Mouse (Mus musculus) adrenal gland, postnatal 4 days (tissue): ENCODE results near the gene 6030458C11Rik. TPM values are rescaled to one million over a fixed set of nuclear protein-coding genes. Genes with fewer than 3 reads are reported as not detected.

Experiments used
- DNase-seq, 2 experiments: peaks; one replicate each; pipeline ENCODE4 v3.0.0; 2021 to 2022; ENCODE audit warnings: low spot score in 2 of 2, mixed read lengths in 2 of 2
- microRNA-seq: library from miRNA; unstranded; fragments of <30 nt; microRNA quantifications from one replicate; pipeline ENCODE4 v1.2.0, GENCODE M21; 2021
- total RNA-seq, 2 experiments: library from RNA; stranded (reverse); gene quantifications; 2 replicates each; pipeline ENCODE4 v1.2.3; 2021

Gene 6030458C11Rik
- total RNA-seq, 2 experiments from 2014 or later: 18.4 to 18.8 TPM

DNA sequence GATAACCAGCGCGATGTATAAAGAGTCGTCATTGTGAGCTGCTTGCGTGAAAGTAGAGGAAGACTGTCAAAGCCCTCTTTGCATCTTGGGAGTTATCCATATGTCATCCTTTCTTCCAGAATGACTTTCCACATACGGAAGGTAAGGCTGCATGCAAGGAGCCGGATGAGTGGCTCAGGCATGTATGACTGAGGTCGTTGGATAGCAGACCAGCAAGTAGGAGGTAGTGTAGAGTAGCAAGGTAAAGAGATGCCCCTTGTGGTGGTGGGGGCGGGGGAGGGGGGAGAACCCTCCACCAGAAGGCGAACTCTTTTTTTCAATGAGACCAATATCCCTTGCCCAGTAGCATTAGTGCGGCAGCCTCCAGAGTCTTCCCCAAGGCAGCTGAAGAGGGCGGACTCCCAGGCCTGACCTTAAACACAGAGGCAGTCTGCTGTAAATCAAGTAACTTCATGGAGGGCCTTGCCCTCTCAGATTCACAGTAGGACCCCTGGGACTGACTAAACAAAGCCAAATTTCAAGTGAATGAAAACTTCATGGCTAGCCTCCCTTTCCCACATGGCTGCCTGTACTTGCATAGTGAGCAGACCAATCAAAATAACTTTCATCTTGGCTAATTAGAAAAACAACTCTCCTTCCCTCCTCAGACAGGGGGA is 62.1 kb downstream of the 6030458C11Rik start:
- DNase-seq: no peak

DNA sequence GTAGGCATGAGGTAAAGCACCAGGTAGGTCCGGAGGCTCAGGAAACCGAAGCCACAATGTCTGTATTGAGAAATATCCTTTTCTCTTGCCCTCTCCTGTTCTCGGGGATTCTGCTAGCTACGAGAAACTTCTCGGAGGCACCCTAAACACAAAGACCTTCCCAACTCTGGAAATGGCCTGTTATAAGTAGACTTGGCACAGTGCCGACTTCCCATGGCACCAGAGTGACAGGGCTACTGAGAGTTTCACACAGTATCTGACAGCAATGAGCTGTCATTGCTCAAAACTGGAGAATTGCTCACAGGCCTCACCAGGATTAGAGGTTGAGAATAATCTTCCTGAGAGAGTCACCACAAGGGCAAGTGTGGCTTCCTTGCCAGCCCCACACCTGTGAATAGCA is 63.7 kb downstream of the 6030458C11Rik start:
- no peak for DNase-seq

DNA sequence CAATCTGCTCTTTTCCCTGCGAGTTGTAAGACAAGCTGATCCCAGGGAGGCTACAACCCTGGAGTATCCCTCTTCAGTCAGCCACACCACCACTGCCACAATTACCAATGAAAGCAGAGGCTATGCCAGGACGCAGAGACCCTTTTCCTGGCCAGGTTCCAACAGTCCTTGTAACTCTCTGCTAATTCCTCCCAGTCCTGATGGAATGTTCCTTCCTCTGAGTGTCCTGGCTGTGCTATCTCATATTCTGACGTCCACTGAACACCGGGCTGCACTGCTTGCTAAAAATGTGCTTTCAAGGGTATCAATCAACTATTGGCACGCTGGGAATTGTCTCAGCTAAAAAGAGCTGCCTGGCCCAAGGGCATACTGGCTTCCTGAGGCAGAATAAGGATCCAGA is 66.0 kb downstream of the 6030458C11Rik start:
- DNase-seq: no peak

Small RNA genes within 50 kb of the gene (microRNA-seq; reads per million reads assigned to microRNA genes)
- not detected for gene Gm47288

Other genes starting within 250 kb of the 6030458C11Rik start
- 10 to 100 TPM; 15.5 to 20.4 TPM for gene Pdzd2, start 84.7 kb downstream of the 6030458C11Rik start, total RNA-seq
- gene Drosha, start 166 bp upstream of the 6030458C11Rik start, total RNA-seq: 10 to 100 TPM; 41.0 to 49.2 TPM